Mouse (Mus musculus): Measurements from ENCODE around the gene Cfi. TPM values are rescaled to one million over a fixed set of nuclear protein-coding genes. Genes with fewer than 3 reads are reported as not detected.

Gene Cfi
- polyA plus RNA-seq, 1 experiment from 2014 or later: 0.52 TPM

DNA sequence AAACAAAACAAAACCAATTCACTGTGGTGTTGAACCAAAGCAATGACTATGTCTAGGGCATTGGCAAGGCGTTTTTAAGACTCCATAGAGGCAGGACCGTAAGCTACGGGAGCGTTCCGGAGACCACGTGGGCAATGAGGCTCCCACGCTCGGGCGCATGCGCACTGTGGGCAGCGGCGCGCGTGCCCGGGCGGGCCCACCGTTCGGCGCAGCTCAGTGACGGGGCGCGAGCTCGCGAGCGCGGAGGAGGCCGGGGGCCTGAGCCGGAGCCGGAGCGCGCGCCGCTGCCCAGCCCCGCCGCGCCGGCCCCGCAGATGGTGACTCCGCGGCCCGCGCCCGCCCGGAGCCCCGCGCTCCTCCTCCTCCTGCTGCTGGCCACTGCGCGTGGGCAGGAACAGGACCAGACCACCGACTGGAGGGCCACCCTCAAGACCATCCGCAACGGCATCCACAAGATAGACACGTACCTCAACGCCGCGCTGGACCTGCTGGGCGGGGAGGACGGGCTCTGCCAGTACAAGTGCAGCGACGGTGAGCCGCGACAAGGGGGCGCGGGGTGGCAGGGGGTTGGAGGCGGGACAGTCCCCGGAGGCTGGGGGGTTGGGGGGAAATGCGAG, 42.8 kb downstream of the Cfi start, which contains the start of gene Pla2g12a:
Pla2g12a (plus strand) TSS at position 202 of the 617 bp plus-strand sequence.
- H3K36me3 ChIP-seq: no peaks in the 10 kb centered on the region
- peak within 1 kb of the TSS; percentile 74 for H3K27ac ChIP-seq
- peak within 1 kb of the TSS; percentile 89 for H3K4me2 ChIP-seq (replicated peaks)
- H3K4me1 ChIP-seq: no peaks in the 10 kb centered on the region
- H3K4me3 ChIP-seq: peak within 1 kb of the TSS; percentile 75
- peak; percentile 91 for ATAC-seq (ENCODE audit: insufficient number of reproducible peaks, insufficient read depth, low FRiP score, low TSS enrichment)
- WGBS: under 1% methylated on average over 66 of the region's 66 CpGs
- no peaks in the 10 kb centered on the region for H3K9me3 ChIP-seq
- H3K9ac ChIP-seq: peak within 1 kb of the TSS; percentile 69
- H3K27me3 ChIP-seq: no peaks in the 10 kb centered on the region

DNA sequence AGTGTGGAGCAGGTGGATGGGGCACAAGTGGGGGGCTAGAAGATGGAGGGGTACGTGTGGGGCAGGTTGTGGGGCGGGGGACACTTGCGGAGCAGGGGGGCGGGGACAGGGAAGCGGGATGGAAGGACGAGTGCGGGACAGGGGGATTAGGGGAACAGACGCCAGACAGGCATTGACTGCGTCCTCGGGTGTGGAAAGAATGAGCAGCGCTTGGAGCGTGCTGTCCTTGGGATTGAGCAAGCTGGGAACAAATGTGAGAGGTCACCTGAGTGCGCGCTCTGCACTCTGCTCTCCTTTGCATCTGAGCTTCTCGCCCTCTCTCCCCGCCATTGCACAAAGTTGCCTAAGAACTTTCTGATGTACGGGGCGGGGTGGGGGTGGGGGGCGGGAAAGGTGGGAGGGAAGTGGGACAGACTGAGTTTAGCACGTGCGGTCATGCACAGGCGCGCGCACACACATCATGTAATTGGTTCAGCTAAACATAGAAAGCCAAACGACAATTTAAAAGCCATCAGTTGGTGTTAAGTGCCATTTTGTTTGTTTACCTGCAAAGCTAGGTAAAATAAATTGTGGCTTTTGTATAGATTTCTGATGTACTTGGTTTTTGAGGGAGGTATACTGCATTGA, 43.6 kb downstream of the Cfi start:
- H3K9ac ChIP-seq: peak overlapping the region; percentile 69
- no peak overlapping the region for H3K27ac ChIP-seq
- H3K4me1 ChIP-seq: no peaks in the 10 kb centered on the region
- no peaks in the 10 kb centered on the region for H3K36me3 ChIP-seq
- H3K9me3 ChIP-seq: no peaks in the 10 kb centered on the region
- under 1% methylated on average over 22 of the region's 25 CpGs for WGBS
- H3K27me3 ChIP-seq: no peaks in the 10 kb centered on the region
- ATAC-seq (ENCODE audit: insufficient number of reproducible peaks, insufficient read depth, low FRiP score, low TSS enrichment): peak; percentile 42
- H3K4me2 ChIP-seq (replicated peaks): peak overlapping the region; percentile 89
- H3K4me3 ChIP-seq: peak overlapping the region; percentile 75

DNA sequence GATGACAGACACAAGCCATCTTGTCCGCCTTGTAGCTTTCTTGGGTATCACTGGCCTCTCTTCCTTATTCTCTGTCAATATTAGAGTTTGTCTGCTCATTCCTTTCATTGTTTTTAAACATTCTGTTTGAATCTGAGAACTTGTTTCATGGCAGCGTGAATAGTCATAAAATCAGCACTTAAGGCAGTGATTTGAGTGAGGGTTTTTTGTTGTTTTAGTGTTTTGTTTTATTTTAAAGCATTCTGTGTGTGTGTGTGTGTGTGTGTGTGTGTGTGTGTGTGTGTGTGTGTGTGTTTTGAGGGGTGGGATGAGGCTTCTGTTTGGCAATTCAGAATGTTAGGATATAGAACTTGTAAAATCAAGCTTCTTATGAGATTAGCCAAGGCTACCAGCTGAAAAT, 44.2 kb downstream of the Cfi start:
- no peaks in the 10 kb centered on the region for H3K4me1 ChIP-seq
- no peak overlapping the region for H3K9ac ChIP-seq
- no peaks in the 10 kb centered on the region for H3K27me3 ChIP-seq
- H3K9me3 ChIP-seq: no peaks in the 10 kb centered on the region
- peak overlapping the region; percentile 89; the same call in 1 of the 2 replicates for H3K4me2 ChIP-seq (replicated peaks)
- no peaks in the 10 kb centered on the region for H3K36me3 ChIP-seq
- H3K4me3 ChIP-seq: peak overlapping the region; percentile 75; the same call in 1 of the 2 replicates
- H3K27ac ChIP-seq: no peak overlapping the region
- 84% methylated on average over 2 of the region's 2 CpGs for WGBS
- ATAC-seq (ENCODE audit: insufficient number of reproducible peaks, insufficient read depth, low FRiP score, low TSS enrichment): no peak

DNA sequence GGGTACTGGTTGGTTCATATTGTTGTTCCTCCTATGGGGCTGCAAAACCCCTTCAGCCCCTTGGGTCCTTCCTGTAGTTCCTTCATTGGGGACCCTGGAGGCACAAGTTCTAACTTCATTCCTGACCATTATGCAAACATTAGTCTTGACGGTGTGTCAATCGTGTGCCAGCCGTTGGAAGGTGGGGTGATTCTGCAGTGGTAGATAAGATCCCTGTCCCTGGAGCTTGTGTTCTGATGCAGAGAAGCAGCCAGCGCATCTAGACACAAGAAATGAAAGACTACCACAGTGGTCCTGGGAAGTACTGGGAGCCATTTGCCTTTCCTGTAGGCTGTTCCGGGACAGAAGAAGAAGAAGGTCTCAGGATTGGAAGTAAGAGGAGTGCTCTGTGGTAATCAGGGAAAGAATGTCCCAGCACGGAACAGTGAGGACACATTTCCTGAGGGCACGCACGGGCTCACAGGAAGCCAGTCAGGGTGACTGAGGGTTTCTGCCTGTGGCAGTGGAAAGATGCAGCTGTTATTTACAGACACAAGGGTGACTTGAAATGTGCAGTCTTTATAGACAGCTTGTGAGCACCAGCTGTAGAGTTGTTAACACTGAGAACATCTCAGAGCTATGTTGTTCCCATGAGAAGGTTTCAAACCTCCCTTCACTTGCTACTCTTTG, 45.4 kb downstream of the Cfi start:
- H3K9me3 ChIP-seq: no peaks in the 10 kb centered on the region
- H3K9ac ChIP-seq: no peak overlapping the region
- H3K27me3 ChIP-seq: no peaks in the 10 kb centered on the region
- 74% methylated on average over 8 of the region's 8 CpGs for WGBS
- no peaks in the 10 kb centered on the region for H3K36me3 ChIP-seq
- no peak overlapping the region for H3K27ac ChIP-seq
- H3K4me3 ChIP-seq: no peak overlapping the region
- no peak overlapping the region for H3K4me2 ChIP-seq (replicated peaks)
- no peak for ATAC-seq (ENCODE audit: insufficient number of reproducible peaks, insufficient read depth, low FRiP score, low TSS enrichment)
- no peaks in the 10 kb centered on the region for H3K4me1 ChIP-seq

DNA sequence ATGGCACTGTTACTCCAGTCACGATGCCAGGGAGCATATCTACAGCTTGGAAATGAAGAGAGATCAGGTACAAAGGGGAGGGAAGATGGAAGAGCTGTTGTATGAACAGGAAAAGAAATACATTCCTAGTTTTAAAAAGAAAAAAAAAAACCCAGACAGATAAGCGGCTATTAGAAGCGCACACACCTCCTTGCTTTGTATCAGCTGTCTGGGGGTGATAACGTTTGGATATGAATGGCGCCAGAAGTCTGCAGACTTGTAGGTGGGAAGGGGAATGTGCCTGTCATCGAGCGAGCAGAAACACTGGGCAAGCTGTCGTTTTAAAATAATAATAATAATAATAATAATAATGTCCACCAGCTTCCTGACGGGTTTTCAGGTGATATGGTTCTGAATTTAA, 49.9 kb downstream of the Cfi start:
- no peak overlapping the region for H3K4me3 ChIP-seq
- H3K9me3 ChIP-seq: no peaks in the 10 kb centered on the region
- WGBS: 90% methylated on average over 9 of the region's 9 CpGs
- H3K9ac ChIP-seq: no peak overlapping the region
- no peak overlapping the region for H3K4me2 ChIP-seq (replicated peaks)
- no peaks in the 10 kb centered on the region for H3K27me3 ChIP-seq
- no peak overlapping the region for H3K27ac ChIP-seq
- no peaks in the 10 kb centered on the region for H3K4me1 ChIP-seq
- H3K36me3 ChIP-seq: no peaks in the 10 kb centered on the region; the same call in 1 of the 2 replicates
- no peak for ATAC-seq (ENCODE audit: insufficient number of reproducible peaks, insufficient read depth, low FRiP score, low TSS enrichment)

DNA sequence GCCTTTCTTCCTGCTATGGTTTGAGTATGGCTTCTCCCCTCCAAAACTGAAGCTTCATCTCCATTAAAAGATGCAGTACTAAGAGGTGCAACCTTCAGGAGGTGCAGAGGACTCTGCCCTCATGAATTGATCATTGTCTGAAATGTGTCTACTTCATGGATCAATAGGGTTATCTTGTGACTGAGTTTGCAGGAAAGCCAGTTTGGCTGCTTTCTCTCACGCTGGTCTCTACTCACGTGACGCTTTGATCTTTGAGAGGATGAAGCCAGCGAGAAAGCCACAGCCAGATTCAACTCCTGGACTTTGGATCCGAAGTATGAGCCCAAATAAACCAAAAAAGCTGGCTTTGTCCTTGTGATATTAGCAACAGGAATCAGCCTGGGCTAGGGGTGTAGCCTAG, 50.7 kb downstream of the Cfi start:
- no peak overlapping the region for H3K27ac ChIP-seq
- H3K27me3 ChIP-seq: no peaks in the 10 kb centered on the region
- WGBS: 78% methylated on average over 5 of the region's 5 CpGs
- ATAC-seq (ENCODE audit: insufficient number of reproducible peaks, insufficient read depth, low FRiP score, low TSS enrichment): no peak
- no peaks in the 10 kb centered on the region for H3K9me3 ChIP-seq
- no peaks in the 10 kb centered on the region for H3K4me1 ChIP-seq
- no peak overlapping the region for H3K4me3 ChIP-seq
- H3K9ac ChIP-seq: no peak overlapping the region
- no peaks in the 10 kb centered on the region; the same call in 1 of the 2 replicates for H3K36me3 ChIP-seq
- no peak overlapping the region for H3K4me2 ChIP-seq (replicated peaks)

DNA sequence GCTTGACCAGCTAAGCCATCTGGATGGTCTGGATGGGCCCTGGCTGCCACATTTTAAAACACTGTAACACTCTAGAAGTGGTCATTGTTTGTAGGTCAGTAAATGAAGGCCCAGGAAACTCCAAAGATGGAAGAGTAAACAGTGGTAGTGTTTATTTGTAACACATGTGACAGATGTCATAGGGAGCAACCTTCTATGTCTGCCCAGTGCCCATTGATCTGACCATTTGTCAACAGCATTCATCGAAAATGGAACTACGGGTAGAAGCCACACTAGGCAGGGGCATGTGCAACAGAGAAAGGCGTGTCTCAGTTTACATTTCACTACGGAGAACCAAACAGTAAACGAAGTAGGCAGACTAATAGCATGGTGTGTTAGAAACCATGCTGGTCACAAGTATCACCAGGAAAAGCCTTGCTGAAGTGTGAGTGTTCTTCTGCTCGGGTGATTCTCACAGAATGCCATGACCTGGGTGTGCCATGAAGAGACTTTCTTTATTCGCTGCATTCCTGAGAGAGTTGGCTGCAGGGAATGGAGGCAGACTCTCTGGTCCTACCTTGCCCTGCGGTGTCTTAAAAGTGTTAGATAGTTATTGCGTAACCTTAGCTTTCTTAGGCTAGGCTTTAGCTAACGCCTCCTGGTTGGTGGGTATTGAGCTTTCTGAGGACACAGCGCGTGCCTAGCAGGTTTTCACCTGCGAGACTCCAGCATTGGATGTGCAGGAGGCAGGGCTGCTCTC, 52.3 kb downstream of the Cfi start:
- H3K27me3 ChIP-seq: no peaks in the 10 kb centered on the region
- no peaks in the 10 kb centered on the region; the same call in 1 of the 2 replicates for H3K36me3 ChIP-seq
- H3K27ac ChIP-seq: no peak overlapping the region
- H3K4me3 ChIP-seq: no peak overlapping the region
- no peak for ATAC-seq (ENCODE audit: insufficient number of reproducible peaks, insufficient read depth, low FRiP score, low TSS enrichment)
- no peak overlapping the region for H3K4me2 ChIP-seq (replicated peaks)
- WGBS: 87% methylated on average over 13 of the region's 13 CpGs
- H3K9ac ChIP-seq: no peak overlapping the region
- H3K9me3 ChIP-seq: no peaks in the 10 kb centered on the region
- no peaks in the 10 kb centered on the region for H3K4me1 ChIP-seq

DNA sequence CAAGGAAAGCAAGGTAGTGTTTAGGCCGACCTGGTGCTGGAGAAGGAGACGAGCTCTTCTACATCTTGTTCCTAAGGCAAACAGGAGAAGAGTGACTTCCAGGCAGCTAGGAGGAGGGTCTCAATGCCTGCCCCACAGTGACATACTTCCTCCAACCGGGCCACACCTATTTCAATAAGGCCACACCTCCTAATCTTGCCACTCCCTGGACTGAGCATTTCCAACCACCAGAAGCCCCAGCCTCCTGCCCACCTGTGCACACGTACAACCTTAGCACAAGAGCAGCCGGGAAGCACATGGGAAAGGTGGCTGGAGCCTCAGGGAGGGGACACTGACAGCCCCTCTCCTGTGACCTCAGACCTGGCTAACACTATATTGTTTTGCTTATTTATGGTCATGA, 56.3 kb downstream of the Cfi start:
- H3K9me3 ChIP-seq: no peaks in the 10 kb centered on the region
- H3K9ac ChIP-seq: no peak overlapping the region
- no peak for ATAC-seq (ENCODE audit: insufficient number of reproducible peaks, insufficient read depth, low FRiP score, low TSS enrichment)
- no peaks in the 10 kb centered on the region; the same call in 1 of the 2 replicates for H3K36me3 ChIP-seq
- H3K27me3 ChIP-seq: no peaks in the 10 kb centered on the region
- WGBS: 79% methylated on average over 5 of the region's 5 CpGs
- no peak overlapping the region for H3K4me2 ChIP-seq (replicated peaks)
- H3K4me1 ChIP-seq: no peaks in the 10 kb centered on the region
- no peak overlapping the region for H3K4me3 ChIP-seq
- H3K27ac ChIP-seq: no peak overlapping the region

DNA sequence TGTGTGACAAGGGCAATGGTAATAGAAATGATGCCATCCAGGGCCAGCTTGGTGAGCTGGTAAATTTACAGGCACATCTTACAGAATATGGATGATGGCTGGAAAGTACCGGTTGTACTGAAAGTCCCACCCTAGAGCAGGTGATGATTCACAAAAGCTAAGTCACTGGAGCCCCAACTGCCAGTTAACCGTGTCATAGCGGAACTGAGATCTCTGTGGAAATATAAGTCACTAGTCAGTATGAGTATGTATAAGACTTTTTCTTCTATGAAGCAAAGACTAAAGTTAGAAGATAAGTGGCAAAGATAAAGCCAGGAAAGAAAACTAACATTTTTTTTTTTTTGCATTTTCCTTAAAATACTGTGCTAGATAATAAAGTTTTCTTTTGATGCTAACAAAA, 57.5 kb downstream of the Cfi start:
- no peak for ATAC-seq (ENCODE audit: insufficient number of reproducible peaks, insufficient read depth, low FRiP score, low TSS enrichment)
- H3K4me2 ChIP-seq (replicated peaks): no peak overlapping the region
- no peaks in the 10 kb centered on the region for H3K4me1 ChIP-seq
- no peaks in the 10 kb centered on the region for H3K9me3 ChIP-seq
- no peak overlapping the region for H3K27ac ChIP-seq
- H3K36me3 ChIP-seq: no peaks in the 10 kb centered on the region; the same call in 1 of the 2 replicates
- H3K27me3 ChIP-seq: no peaks in the 10 kb centered on the region
- 91% methylated on average over 3 of the region's 3 CpGs for WGBS
- H3K4me3 ChIP-seq: no peak overlapping the region
- H3K9ac ChIP-seq: no peak overlapping the region

DNA sequence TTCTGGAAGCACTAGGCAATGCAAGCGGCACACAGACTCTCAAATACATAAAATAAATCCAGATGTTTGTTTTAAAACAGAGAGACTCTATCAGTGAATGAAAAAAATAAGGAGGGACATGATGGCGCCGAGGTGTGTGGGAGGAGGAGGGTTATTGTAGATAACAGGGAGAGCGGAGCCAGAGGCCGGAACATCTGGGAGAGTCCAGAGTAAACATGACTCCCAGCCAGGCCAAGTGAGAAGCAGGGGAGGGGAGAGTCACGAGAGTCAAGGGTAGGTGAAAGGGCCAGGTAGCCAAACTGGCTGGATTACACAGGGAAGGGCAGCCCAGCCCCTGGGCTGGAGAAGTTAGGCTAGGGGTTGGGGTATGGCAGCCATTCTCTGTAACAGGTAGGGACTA, 60.9 kb downstream of the Cfi start:
- H3K27ac ChIP-seq: no peak overlapping the region
- no peaks in the 10 kb centered on the region for H3K36me3 ChIP-seq
- ATAC-seq (ENCODE audit: insufficient number of reproducible peaks, insufficient read depth, low FRiP score, low TSS enrichment): no peak
- WGBS: 54% methylated on average over 6 of the region's 6 CpGs
- H3K4me2 ChIP-seq (replicated peaks): no peak overlapping the region
- H3K4me3 ChIP-seq: no peak overlapping the region
- no peak overlapping the region for H3K9ac ChIP-seq
- no peaks in the 10 kb centered on the region for H3K9me3 ChIP-seq
- 0 out of 2 replicates have a peak, but pooled peaks cover 4% of the 10 kb centered on the region for H3K4me1 ChIP-seq
- H3K27me3 ChIP-seq: no peaks in the 10 kb centered on the region

DNA sequence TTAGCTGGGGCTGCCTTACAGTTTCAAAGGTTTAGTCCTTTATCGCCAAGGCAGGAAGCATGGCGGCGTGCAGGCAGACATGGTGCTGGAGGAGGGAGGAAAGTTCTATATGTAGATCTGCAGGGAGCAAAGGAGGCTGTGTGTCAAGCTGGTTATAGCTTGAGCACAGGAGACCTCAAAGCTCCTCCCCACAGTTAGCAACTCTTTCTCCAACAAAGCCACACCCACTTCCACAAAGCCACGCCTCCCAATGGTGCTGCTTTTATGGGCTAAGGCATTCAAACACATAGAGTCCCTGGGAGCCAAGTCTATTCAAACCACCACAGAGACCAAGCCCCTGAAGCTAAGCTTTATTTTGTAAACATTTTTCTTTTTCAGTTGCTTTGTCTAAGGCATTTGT, 63.2 kb downstream of the Cfi start:
- H3K9ac ChIP-seq: no peak overlapping the region
- no peaks in the 10 kb centered on the region for H3K9me3 ChIP-seq
- no peak overlapping the region for H3K4me3 ChIP-seq
- H3K27ac ChIP-seq: no peak overlapping the region
- no peaks in the 10 kb centered on the region for H3K27me3 ChIP-seq
- H3K4me1 ChIP-seq: peaks cover 15% of the 10 kb centered on the region
- no peak for ATAC-seq (ENCODE audit: insufficient number of reproducible peaks, insufficient read depth, low FRiP score, low TSS enrichment)
- 67% methylated on average over 4 of the region's 4 CpGs for WGBS
- no peak overlapping the region for H3K4me2 ChIP-seq (replicated peaks)
- no peaks in the 10 kb centered on the region for H3K36me3 ChIP-seq

Measured in embryonic facial prominence, embryonic 12.5 days (tissue).